Mouse (Mus musculus) testis, adult 2 months (tissue): Measurements from ENCODE around the gene Slc25a25. TPM values are rescaled to one million over a fixed set of nuclear protein-coding genes. Genes with fewer than 3 reads are reported as not detected.
A peak's percentile ranks its signal among the peaks of the same experiment; 100 is the strongest.

Source experiments
- H3K27ac ChIP-seq: fragments of 200-500 bp; 2 replicates; pipeline ENCODE4 v1.5.1; 2012; ENCODE audit warnings: low read depth, low read length; ENCODE audit not compliant: control insufficient read depth, insufficient read depth
- H3K27me3 ChIP-seq: fragments of 200-500 bp; 2 replicates; pipeline ENCODE4 v1.6.1; 2012; ENCODE audit warnings: mild to moderate bottlenecking, low read length, moderate library complexity; ENCODE audit not compliant: control insufficient read depth, insufficient read depth
- H3K36me3 ChIP-seq: fragments of 200-500 bp; 2 replicates; pipeline ENCODE4 v1.6.1; 2012; ENCODE audit warnings: mild to moderate bottlenecking, low read length; ENCODE audit not compliant: control insufficient read depth, insufficient read depth
- H3K4me1 ChIP-seq: fragments of 200-500 bp; 2 replicates; pipeline ENCODE4 v1.6.1; 2012; ENCODE audit warnings: low read length; ENCODE audit not compliant: control insufficient read depth, insufficient read depth
- H3K4me3 ChIP-seq: fragments of 200-500 bp; 2 replicates; pipeline ENCODE4 v1.5.1; 2012; ENCODE audit warnings: low read depth, mild to moderate bottlenecking, low read length, moderate library complexity, mixed read lengths; ENCODE audit not compliant: control insufficient read depth
- CTCF ChIP-seq: fragments of 200-500 bp; IDR thresholded peaks from 2 replicates; pipeline ENCODE4 v1.5.1; 2012; ENCODE audit warnings: low read depth, mild to moderate bottlenecking, inconsistent platforms, low read length, moderate library complexity; ENCODE audit not compliant: control insufficient read depth, insufficient read depth, insufficient replicate concordance
- POLR2A ChIP-seq: fragments of 200-500 bp; IDR thresholded peaks from 2 replicates; pipeline ENCODE4 v1.6.1; 2012; ENCODE audit warnings: low read depth, mild to moderate bottlenecking, inconsistent platforms, low read length, moderate library complexity; ENCODE audit not compliant: control insufficient read depth
- polyA plus RNA-seq: library from polyadenylated mRNA; depleted of rRNA; stranded (reverse); fragments of >200 nt; gene quantifications from 2 replicates; pipeline ENCODE4 v1.2.3, GENCODE M21; 2012

Slc25a25 gene
- polyA plus RNA-seq, 1 experiment, result 38.4 TPM

- H3K4me1 ChIP-seq, result peaks cover 14% of the 10 kb centered on the region
- TF ChIP-seq POLR2A (no peak), CTCF (no peak)
- H3K27me3 ChIP-seq, result no peaks in the 10 kb centered on the region
- H3K36me3 ChIP-seq, result no peaks in the 10 kb centered on the region
- H3K27ac ChIP-seq, result peak within 1 kb of the TSS; percentile 89
- H3K4me3 ChIP-seq, result peak within 1 kb of the TSS; percentile 90
Observed at GRCm38 (mm10) chr2:32449761-32450754, 1.2 kb downstream of the Slc25a25 start, which contains the start of gene Naif1. TSS of gene Naif1 (plus strand) at chr2:32450457.

- Histone ChIP-seq H3K27me3 (no peaks in the 10 kb centered on the region), H3K27ac (peak overlapping the region; percentile 64; the same call in 1 of the 2 replicates), H3K4me1 (peaks cover 14% of the 10 kb centered on the region), H3K4me3 (peak overlapping the region; percentile 72), H3K36me3 (no peaks in the 10 kb centered on the region)
- TF ChIP-seq POLR2A (no peak), CTCF (no peak)
Observed at GRCm38 (mm10) chr2:32448480-32448879, 2.8 kb downstream of the Slc25a25 start.

GRCm38 (mm10) chr2:32447264-32447936, 3.8 kb downstream of the Slc25a25 start:
- peak overlapping the region; percentile 56 for H3K27ac ChIP-seq

DNA sequence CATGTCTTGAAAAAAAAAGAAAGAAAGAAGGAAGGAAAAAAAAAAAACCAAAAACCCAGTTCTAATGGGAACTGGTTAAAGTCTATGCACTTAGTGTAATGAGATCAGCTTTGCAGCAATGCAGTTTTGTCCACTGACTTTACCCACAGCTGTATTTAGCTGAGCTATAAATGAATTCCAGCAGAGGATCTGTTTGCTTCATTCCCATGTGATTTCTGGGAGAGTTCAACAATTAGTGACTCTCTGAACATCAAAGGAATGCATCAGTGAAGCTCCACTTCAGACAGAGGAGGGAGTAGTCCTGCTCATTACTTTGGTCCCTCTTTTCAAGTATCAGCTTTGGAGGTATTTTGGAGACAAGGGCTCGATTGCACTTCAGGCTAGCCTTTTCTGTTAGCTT, 5.7 kb downstream of the Slc25a25 start:
- Histone ChIP-seq H3K27ac (no peak overlapping the region), H3K4me1 (peaks cover 7% of the 10 kb centered on the region), H3K27me3 (no peaks in the 10 kb centered on the region), H3K36me3 (no peaks in the 10 kb centered on the region), H3K4me3 (no peak overlapping the region)
- no peak for TF ChIP-seq CTCF
- no peak for TF ChIP-seq POLR2A

More at GRCm38 (mm10) chr2:32447264-32447936, 3.8 kb downstream of the Slc25a25 start:
- peaks cover 9% of the 10 kb centered on the region for H3K4me1 ChIP-seq
- TF ChIP-seq CTCF, result no peak
- no peak for TF ChIP-seq POLR2A
- no peaks in the 10 kb centered on the region for H3K36me3 ChIP-seq
- H3K4me3 ChIP-seq, result peak overlapping the region; percentile 75
- no peaks in the 10 kb centered on the region for H3K27me3 ChIP-seq

DNA sequence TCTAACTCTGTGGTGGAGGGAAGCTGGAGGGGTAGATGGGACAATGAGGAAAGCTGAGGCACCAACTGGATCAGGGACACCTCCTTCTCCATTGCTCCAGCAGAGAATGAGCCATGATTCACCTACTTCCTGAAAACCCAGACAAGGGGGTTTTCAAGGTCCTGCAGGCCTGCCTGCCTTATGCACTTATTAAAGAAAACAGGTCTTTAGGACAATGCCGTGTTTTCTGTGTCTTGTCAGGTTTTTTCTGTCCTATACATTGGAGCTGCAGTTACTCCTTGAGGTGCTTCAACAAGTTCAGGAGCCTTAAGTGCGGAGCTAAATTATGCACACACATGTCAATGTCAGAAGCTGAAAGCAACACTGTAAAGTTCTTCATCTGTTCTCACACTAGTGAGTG, 9.7 kb downstream of the Slc25a25 start:
- Histone ChIP-seq H3K27me3 (no peaks in the 10 kb centered on the region), H3K4me1 (no peaks in the 10 kb centered on the region; the same call in 1 of the 2 replicates), H3K4me3 (no peak overlapping the region), H3K27ac (no peak overlapping the region), H3K36me3 (no peaks in the 10 kb centered on the region)
- TF ChIP-seq POLR2A (no peak), CTCF (no peak)

- Histone ChIP-seq H3K27me3 (no peaks in the 10 kb centered on the region), H3K4me1 (no peaks in the 10 kb centered on the region; the same call in 1 of the 2 replicates), H3K4me3 (no peak overlapping the region), H3K36me3 (no peaks in the 10 kb centered on the region), H3K27ac (no peak overlapping the region)
- no peak for TF ChIP-seq CTCF
- TF ChIP-seq POLR2A, result no peak
Observed at GRCm38 (mm10) chr2:32440632-32441031, 10.6 kb downstream of the Slc25a25 start.

DNA sequence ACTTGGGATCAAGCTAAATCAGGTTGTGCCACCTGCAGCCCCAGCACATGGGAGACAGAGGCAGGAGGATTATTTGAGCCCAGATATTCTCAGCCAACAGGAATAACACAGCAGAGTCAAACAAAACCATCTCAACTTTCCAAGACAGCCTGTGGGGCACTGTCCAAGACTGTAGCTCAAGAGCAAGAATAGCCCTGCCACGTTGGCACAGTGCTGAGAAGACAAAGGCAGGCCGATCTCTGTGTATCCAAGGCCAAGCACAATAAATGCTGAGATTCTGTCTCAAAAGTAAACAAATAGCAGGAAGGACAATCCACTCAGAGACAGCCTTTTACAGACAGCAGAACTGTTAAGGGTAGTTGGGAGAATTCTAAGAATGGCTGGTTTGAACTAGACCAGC, 11.1 kb downstream of the Slc25a25 start:
- Histone ChIP-seq H3K36me3 (no peaks in the 10 kb centered on the region), H3K4me3 (no peak overlapping the region), H3K27me3 (no peaks in the 10 kb centered on the region), H3K4me1 (no peaks in the 10 kb centered on the region; the same call in 1 of the 2 replicates), H3K27ac (no peak overlapping the region)
- TF ChIP-seq POLR2A (no peak), CTCF (no peak)

DNA sequence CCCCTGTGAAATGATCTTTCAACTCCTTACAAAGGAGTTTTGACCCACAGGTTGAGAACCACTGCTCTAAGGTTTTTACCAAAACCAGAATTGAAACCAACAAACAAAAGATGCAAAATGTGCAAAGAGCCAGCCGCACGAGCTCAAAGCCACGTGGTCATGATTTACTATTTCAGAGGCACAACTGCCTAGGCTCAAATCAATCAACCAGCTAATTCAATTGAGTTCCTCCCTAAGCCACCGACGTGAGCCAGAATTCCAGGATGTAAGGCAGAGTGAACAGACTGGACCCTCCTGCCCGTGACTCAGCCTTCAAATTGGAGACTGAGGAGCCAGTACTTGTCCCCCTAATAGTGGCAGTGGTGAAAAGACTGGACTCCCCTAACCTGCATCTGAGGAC, 12.1 kb downstream of the Slc25a25 start:
- Histone ChIP-seq H3K4me1 (no peaks in the 10 kb centered on the region; the same call in 1 of the 2 replicates), H3K36me3 (no peaks in the 10 kb centered on the region), H3K4me3 (no peak overlapping the region), H3K27me3 (no peaks in the 10 kb centered on the region), H3K27ac (no peak overlapping the region)
- TF ChIP-seq CTCF (no peak), POLR2A (no peak)
